21 mouse cellular contexts compared by ENCODE assay signal in genomic region chr14:75711731-75712130, GRCm38 (mm10). TPM values are rescaled to one million over a fixed set of nuclear protein-coding genes. Genes with fewer than 3 reads are reported as not detected.
DNase-seq lines count a peak whose midpoint lies in the region; ATAC-seq lines count a peak whose summit lies in the region.
"Had no signal": no experiment of that assay in that cellular context is flagged by ENCODE, and none has a peak within 500 bp of the region (broad histone marks: within the 10 kb centered on the region; RNA-seq: fewer than 3 reads in every experiment).

No protein-coding gene starts in this region.

- no peak overlapping the region for H3K9ac ChIP-seq in heart, embryonic 11.5 days (ENCODE audit: low read depth, low read length)
- H3K9ac ChIP-seq in midbrain, embryonic 11.5 days (ENCODE audit: low read length) = no peak overlapping the region
- H3K9ac ChIP-seq in midbrain, embryonic 16.5 days (ENCODE audit: low read depth, low read length) = no peak overlapping the region

- no peak overlapping the region for H3K4me2 ChIP-seq in heart, embryonic 11.5 days
- no peak overlapping the region for H3K4me2 ChIP-seq in midbrain, embryonic 11.5 days
- no peak overlapping the region for H3K4me2 ChIP-seq in midbrain, embryonic 16.5 days (ENCODE audit: low read length)

- H3K4me1 ChIP-seq in heart, embryonic 11.5 days (ENCODE audit: control insufficient read depth, insufficient read depth, low read length) = no peaks in the 10 kb centered on the region
- no peaks in the 10 kb centered on the region for H3K4me1 ChIP-seq in heart, embryonic 10.5 days
- H3K4me1 ChIP-seq in midbrain, embryonic 11.5 days (ENCODE audit: control insufficient read depth, insufficient read depth, low read length) = peaks cover 3% of the 10 kb centered on the region; the same call in 1 of the 2 replicates
- no peaks in the 10 kb centered on the region for H3K4me1 ChIP-seq in midbrain, embryonic 16.5 days (ENCODE audit: control insufficient read depth, insufficient read depth, low read length)

- H3K9me3 ChIP-seq in heart, embryonic 11.5 days (replicated peaks; ENCODE audit: control insufficient read depth, low read length) = no peaks in the 10 kb centered on the region
- no peaks in the 10 kb centered on the region for H3K9me3 ChIP-seq in heart, embryonic 10.5 days
- H3K9me3 ChIP-seq in midbrain, embryonic 11.5 days (ENCODE audit: control insufficient read depth, low read length) = no peaks in the 10 kb centered on the region
- no peaks in the 10 kb centered on the region for H3K9me3 ChIP-seq in midbrain, embryonic 16.5 days (replicated peaks; ENCODE audit: control insufficient read depth, low read length, poor library complexity, severe bottlenecking)
- H3K9me3 ChIP-seq: G1E had no signal

- H3K36me3 ChIP-seq in heart, embryonic 11.5 days (ENCODE audit: control insufficient read depth, insufficient read depth, low read length) = peaks cover 19% of the 10 kb centered on the region
- peaks cover 79% of the 10 kb centered on the region for H3K36me3 ChIP-seq in heart, embryonic 10.5 days
- peaks cover 9% of the 10 kb centered on the region for H3K36me3 ChIP-seq in midbrain, embryonic 11.5 days (ENCODE audit: control insufficient read depth, insufficient read depth, low read length)
- peaks cover 24% of the 10 kb centered on the region for H3K36me3 ChIP-seq in midbrain, embryonic 16.5 days (ENCODE audit: control insufficient read depth, insufficient read depth, low read length)

- DNase-seq in heart, adult 11 months = peak; percentile 70
- DNase-seq in heart, embryonic 10.5 days (ENCODE audit: low spot score) = peak; percentile 27
- DNase-seq in heart, adult 9 months (ENCODE audit: low spot score in 2 of 2) = no peak
- peak; percentile 72 for DNase-seq in midbrain, embryonic 11.5 days (ENCODE audit: low spot score, missing footprints)
- DNase-seq: adrenal gland, adult 2 months; adrenal gland, adult 8-10 months; adrenal gland, postnatal 10 days; adrenal gland, postnatal 14 days; adrenal gland, postnatal 25 days; adrenal gland, postnatal 36 days; B cell, adult 2 months; cerebellum, adult 11 months; cerebellum, adult 11-12 months; cerebellum, adult 18-20 months had no signal

- ATAC-seq in heart, embryonic 11.5 days (replicated peaks; ENCODE audit: insufficient number of reproducible peaks, low FRiP score, low TSS enrichment) = no peak
- no peak for ATAC-seq in midbrain, embryonic 11.5 days (ENCODE audit: low FRiP score)
- no peak for ATAC-seq in midbrain, embryonic 16.5 days
- ATAC-seq: activated CD4-positive, CD25-positive, alpha-beta regulatory T cell, adult 4 months; CD4-positive, CD25-positive, alpha-beta regulatory T cell, adult 4 months; Patski had no signal

- whole genome bisulfite sequencing in heart, embryonic 11.5 days (ENCODE audit: insufficient replicate concordance) = 94% methylated on average over 3 of the region's 3 CpGs
- 94% methylated on average over 3 of the region's 3 CpGs for WGBS in heart, embryonic 10.5 days
- 91% methylated on average over 3 of the region's 3 CpGs for WGBS in midbrain, embryonic 11.5 days
- 89% methylated on average over 3 of the region's 3 CpGs for WGBS in midbrain, embryonic 16.5 days

- no peak overlapping the region for H3K4me3 ChIP-seq in heart, embryonic 11.5 days (ENCODE audit: low read depth, low read length)
- no peak overlapping the region for H3K4me3 ChIP-seq in heart, embryonic 10.5 days
- no peak overlapping the region for H3K4me3 ChIP-seq in midbrain, embryonic 11.5 days (ENCODE audit: low read depth, low read length)
- H3K4me3 ChIP-seq in midbrain, embryonic 16.5 days (ENCODE audit: low read depth, low read length) = no peak overlapping the region

- no peaks in the 10 kb centered on the region for H3K27me3 ChIP-seq in heart, embryonic 11.5 days (ENCODE audit: control insufficient read depth, insufficient read depth, low read length)
- H3K27me3 ChIP-seq in heart, embryonic 10.5 days (ENCODE audit: insufficient read depth, poor library complexity, severe bottlenecking) = no peaks in the 10 kb centered on the region
- no peaks in the 10 kb centered on the region for H3K27me3 ChIP-seq in midbrain, embryonic 11.5 days (ENCODE audit: control insufficient read depth, insufficient read depth, low read length)
- no peaks in the 10 kb centered on the region for H3K27me3 ChIP-seq in midbrain, embryonic 16.5 days (ENCODE audit: control insufficient read depth, insufficient read depth, low read depth, low read length)
- H3K27me3 ChIP-seq: CH12.LX, Patski had no signal

- no peak overlapping the region for H3K27ac ChIP-seq in heart, embryonic 11.5 days (ENCODE audit: low read depth, low read length)
- no peak overlapping the region for H3K27ac ChIP-seq in heart, embryonic 10.5 days
- H3K27ac ChIP-seq in midbrain, embryonic 11.5 days (ENCODE audit: low read depth, low read length) = no peak overlapping the region
- H3K27ac ChIP-seq in midbrain, embryonic 16.5 days (ENCODE audit: low read length) = no peak overlapping the region

RNA-seq across cellular contexts. Expression of gene Cog3, which starts 42.6 kb away (rescaled TPM):
- 14.7 and 18.0 TPM in 2 replicates for polyA plus RNA-seq in heart, embryonic 11.5 days (2014; fragmentation: Nextera tagmentation; extraction: Ambion mirVana)
- 16.6 and 18.9 TPM in 2 replicates for polyA plus RNA-seq in heart, embryonic 10.5 days (2016; fragmentation: Nextera tagmentation; extraction: Ambion mirVana)
- 23.3 and 27.5 TPM in 2 replicates for polyA plus RNA-seq in midbrain, embryonic 11.5 days (2014; fragmentation: Nextera tagmentation; extraction: Ambion mirVana)
- 19.1 and 21.3 TPM in 2 replicates for polyA plus RNA-seq in midbrain, embryonic 16.5 days (2015; fragmentation: Nextera tagmentation; extraction: Ambion mirVana)

Comparison
In these comparisons a context has a peak if more than half of its experiments do, and no peak if none do; other contexts are left out.
1. DNase-seq: peak in heart, adult 11 months (single experiment), heart, embryonic 10.5 days (single experiment) and midbrain, embryonic 11.5 days (single experiment); none in heart, adult 9 months (0 of 2).